Mouse (Mus musculus) natural killer cell, adult 2 months (primary cell): ENCODE results near the gene Srl.
"Not testable (repeated sequence)": the region's sequence is repeated elsewhere in the genome, so short reads cannot be mapped to it uniquely, and the experiment has no call there.

Source experiments
- DNase-seq, 2 experiments: peaks; one replicate each; pipeline ENCODE4 v3.0.0; 2022; ENCODE audit warnings: low spot score in 2 of 2

The Srl gene

DNA sequence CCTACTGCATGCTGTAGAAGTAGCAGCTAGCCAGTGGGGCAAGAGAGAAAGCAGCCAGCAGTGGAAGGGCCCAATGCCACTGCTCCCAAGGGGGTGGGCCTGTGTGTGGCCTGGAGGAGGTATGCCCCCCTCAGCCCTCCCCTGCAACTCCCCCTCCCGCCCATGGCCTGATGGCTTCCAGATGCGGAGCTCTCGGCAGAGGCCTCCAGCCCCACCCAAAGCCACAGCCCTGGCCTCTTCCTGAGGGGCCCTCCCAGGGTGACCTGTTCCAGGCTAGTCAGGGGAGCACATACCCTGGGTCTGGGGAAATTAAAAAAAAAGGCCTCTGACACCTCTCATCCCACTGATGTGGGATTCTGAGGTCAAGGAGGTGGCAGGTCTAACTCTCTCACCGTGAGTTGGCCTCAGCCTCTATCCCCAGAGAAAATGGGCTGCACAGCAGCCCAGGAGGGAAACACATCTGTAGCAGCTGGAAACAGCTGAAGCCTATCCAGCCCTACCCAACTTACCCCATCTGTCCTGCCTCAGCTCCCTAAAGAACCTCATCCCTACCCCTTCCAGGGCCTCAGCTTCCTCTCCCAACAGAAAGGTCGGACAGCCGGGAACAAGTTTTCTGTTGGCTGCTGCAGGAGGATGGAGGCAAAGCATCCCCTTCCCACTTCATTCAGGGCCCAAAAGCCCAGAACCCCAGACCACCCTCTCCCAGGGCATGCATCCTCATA, 11.4 kb upstream of the Srl start:
- DNase-seq = no peak

DNA sequence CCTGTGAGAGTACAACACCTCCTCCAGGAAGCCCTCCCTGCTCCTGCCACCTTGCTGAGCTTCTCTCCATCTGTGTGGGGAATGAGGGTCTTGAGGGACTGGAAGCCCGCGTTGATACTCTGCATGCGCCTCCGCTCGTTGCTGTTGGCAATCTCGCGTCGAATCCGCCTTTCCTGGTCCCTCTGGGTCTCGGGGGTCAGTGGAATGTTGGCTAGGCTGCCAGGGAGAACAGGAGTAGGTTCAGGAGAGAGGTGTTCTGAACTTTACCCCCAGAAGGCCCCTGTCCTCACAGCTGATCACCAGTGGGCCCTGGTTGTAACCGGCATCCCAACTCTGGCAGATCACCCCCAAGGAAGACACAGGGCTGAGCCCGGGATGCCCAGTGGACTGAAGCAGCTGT, 10.3 kb upstream of the Srl start:
- no peak for DNase-seq

DNA sequence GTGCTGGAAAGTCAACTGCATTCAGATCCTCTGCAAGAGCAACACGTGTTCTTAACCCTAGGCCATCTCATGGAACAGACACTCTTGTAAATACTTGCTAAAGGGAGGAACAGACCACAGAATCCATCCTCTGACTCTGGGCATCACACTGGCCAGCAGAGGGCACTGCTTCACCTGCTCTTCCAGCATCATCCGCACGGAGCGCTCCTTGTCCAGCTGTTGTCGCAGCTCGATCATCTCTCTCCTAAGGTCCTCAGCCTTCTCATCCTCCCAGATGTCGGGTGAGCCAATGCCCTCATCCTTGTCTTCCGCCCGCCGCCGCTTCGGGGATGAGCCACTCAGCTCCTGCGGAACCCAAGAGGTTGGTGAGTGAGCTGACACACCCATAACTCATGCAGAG, 9.4 kb upstream of the Srl start:
- peak in 1 of 2 experiments; percentile 42 for DNase-seq

DNA sequence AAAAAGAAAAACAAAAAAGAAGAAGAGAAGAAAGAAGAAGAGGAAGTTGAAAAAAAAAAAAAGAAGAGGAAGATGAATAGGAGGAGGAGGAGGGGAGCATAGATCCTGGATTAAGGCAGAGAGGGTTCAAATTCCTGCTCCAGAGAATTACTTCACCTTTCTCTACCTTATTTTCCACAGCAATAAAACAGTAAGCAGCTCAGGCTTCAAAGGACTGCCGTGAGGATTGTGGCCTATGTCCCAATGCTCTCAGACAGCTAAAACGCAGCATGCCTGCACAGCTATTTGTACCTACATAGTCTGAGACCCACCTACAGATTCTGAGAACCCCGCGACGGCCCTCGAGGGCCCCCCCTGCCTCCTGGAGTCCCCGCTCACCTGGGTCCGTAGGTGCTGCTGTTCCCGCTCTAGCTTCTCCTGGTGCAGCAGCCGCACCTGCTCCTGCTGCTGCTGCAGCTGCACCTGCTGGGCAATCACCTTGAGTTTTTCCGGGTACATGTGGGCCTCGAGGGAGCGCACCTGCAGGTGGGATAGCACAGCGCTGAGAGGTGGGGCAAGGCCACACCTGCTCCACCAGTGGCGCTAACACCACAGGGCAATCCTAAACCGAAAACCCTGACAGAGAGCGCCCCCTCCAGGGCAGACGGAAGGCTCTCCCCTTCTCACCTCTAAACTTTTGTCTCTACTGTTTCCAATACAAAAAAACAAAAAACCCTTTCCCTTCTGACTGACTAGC, 7.5 kb upstream of the Srl start:
- no peak for DNase-seq

DNA sequence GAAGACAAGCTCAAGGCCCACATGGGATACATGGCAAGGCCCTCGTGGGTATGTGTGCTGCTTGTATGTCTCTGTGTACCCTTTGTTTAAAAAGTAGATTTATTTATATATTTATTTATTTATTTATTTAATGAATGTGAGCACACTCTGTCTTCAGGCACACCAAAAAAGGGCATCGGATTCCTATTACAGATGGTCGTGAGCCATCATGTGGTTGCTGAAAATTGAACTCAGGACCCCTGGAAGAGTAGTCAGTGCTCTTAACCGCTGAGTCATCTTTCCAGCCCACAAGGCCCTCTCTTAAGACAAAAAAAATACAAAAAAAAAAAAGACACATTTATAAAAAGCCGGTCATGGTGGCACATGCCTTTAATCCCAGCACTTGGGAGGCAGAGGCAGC, 6.0 kb upstream of the Srl start:
- no peak for DNase-seq

DNA sequence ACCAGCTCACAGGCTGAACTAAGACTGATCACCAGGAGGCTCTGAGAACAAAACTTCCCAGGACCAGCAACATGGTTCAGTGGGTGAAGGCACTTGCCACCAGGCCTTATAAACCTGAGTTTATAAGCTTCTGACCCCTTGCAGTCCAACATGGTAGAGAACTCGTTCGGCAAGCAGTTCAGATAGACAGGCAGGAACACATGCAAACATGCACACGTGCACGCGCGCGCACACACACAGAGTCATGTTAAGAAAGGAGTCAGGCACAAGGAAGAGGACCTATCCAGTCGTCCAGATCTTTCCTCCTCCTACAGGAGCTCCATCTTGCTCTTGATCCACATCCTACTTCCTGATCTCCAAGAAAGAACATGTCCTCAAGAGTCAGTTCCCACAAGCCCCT, 5.2 kb upstream of the Srl start:
- no peak for DNase-seq

DNA sequence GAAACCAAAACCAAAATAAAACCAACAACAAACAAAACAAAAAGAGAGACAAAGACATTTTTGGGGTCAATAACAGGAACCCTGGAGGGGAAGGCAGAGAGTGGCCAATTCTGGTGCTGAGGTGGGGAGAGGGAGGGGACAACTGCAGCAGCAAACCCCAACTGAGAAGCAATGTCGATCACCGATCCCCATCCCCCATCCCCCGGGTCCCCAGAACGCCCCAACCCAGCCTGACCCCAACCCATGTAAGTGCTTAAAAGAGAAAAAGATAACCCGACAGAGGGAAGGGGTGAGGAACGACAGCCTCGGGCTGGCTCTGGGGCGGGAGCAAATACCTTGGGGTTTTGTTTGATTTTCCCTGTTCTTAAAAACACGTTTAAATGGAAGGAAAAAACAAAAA, 3.2 kb upstream of the Srl start:
- no peak for DNase-seq

DNA sequence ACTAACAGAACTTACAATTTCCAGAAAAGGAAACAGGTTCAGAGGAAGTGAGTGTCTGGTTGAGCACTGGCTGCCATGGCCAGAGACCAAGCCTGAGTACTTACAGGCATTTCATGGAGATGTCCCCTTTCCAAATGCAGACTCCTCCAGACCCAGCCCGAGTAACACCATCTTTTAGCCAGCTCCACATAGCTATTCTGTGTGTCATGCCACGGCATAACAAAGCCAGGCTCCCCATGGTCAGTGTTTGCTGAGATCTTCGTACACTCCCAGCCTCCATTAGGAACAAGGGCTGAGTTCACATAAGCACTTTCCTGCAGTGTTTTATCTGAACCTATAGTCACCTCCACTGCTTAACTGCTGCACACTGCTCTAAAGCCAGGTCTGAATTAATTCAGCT, 1.6 kb upstream of the Srl start:
- no peak for DNase-seq

DNA sequence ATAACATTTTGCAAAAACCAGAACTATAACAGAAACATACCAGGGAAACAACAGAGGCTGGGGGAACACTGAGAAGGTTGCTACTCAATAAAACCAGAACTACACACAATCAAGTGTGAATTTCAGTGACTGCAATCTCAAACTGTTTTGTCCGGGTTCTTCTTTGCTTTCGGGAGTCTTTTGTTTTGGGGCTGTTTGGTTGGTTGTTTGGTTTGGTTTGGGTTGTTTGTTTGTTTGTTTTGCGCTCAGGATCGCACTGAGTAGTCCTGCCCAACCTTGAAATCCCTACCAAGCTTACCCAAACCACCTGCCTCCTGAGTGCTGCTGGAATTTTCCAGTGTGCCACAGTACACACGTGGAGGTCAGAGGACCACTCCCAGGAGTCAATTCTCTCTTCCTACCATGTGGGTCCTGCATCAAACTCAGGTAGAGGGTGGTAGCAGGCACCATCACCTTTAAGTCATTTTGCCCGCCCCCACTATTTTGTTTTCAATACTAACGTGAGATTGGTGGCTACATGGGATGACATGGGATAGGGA, 689 bp upstream of the Srl start:
- no peak for DNase-seq

DNA sequence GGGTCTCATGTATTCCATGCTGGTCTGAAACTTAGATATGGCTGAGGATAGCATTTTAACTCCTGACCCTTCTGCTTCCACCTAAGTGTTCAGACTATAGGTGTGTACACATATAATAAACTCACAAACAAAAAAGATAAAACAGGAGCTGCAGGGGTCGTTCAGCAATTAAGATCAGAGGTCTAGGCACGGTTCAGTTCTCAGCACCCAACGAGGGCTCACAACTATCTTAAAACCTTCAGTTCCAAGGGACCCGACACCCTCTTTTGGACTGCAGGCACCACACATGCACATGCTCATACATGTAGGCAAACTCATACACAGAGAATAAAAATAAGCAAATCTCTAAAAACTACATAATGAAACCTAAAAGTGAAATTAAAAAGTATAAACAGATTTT, 583 bp downstream of the Srl start:
- DNase-seq = no peak

DNA sequence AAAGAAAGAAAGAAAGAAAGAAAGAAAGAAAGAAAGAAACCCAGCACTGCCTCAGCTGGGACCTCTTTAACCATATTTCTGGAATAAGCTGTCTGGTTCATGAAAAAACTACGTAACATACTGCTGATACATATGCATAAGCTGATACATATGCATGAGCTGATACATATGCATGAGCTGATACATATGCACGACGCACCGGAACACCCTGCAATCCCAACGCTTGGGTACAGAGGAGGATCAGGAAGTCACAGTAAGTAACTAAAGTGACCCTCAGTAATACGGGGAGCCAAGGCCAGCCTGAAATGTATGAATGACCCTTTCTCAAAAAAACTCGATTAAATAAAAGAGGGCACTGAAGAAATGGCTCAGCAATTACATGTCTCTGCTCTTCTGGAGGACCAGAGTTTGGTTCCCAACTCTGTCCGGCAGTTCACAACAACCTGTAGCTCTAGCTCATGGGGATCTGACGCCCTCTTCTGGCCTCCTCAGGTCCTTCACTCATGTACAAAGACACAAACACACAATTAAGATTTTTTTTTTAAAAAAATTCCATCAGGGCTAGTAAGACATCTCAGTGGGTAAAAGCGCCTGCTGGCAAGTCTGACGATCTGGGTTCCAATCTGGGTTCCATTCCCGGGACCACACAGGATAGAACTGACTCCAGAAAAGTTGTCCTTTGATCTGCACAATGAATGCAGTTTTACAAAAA, 1.4 kb downstream of the Srl start:
- DNase-seq = no peak

DNA sequence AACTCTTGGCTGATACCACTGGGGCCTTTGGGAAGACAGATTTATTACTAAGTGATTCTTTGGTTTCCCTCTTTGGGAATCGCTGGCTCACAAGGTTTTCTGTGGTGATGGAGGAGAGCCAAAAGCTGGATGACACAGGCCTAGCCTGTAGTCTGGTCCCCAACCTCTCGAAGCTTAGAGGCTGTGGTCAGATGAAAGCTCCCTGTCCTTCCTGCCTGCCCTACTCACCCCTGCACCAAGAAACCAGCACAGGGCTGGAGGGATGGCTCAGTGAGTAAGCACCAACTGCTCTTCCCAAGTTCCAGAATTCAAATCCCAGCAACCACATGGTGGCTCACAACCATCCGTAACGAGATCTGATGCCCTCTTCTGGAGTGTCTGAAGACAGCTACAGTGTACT, 2.1 kb downstream of the Srl start:
- no peak for DNase-seq

DNA sequence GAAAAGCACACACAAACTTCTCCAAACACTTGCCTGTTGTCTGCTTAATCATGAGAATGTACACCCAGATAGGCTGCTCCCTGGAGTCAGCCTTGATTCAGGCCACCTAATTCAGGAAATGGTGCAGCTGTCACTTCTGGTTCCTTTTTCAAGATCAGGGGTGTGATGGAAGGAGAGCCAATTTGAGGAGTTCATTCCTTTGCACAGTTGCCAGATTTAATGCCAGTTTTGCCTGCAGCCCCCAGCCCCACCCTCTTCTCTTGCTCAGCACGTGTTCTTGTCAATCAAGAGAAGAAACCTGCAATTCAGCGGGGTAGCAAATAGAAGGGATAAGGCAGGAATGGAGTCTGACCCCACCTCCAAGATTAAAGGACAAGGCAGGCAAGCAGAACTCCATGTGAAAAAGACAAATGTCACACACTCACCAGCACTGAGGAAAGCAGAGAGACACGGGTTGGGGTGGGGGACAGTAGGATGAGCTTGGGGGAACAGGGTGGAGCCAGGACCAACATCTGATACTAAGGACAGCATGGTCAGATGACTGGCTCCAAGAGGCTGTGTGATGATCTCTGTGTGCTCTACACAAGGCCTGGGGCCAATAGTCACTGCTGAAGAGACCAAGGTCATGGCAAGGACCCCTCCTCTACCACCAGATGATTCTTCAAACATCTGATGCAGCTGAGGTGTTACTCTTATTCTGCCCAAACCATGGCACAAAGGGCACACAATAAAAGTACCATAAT, 3.8 kb downstream of the Srl start:
- DNase-seq = no peak

DNA sequence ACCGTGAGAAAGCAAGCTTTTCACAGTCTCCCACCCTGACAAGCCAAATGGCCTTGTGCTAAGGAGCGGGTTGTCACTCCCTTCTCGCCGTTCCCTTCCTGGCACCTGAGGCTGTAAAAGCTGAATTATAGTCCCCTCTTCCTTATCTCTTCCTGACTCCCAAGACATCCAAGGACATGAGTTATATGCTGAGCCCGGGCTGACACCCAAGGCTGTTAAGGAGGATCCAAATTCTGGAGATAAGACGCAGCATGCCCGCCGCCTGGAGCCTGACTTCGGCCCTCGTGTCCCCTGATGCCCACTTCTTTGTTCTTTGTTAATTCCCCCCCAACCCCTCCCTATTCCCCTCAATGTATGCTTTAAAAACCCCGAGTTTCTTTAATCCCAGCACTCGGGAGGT, 14.2 kb downstream of the Srl start:
- not testable (repeated sequence) for DNase-seq

DNA sequence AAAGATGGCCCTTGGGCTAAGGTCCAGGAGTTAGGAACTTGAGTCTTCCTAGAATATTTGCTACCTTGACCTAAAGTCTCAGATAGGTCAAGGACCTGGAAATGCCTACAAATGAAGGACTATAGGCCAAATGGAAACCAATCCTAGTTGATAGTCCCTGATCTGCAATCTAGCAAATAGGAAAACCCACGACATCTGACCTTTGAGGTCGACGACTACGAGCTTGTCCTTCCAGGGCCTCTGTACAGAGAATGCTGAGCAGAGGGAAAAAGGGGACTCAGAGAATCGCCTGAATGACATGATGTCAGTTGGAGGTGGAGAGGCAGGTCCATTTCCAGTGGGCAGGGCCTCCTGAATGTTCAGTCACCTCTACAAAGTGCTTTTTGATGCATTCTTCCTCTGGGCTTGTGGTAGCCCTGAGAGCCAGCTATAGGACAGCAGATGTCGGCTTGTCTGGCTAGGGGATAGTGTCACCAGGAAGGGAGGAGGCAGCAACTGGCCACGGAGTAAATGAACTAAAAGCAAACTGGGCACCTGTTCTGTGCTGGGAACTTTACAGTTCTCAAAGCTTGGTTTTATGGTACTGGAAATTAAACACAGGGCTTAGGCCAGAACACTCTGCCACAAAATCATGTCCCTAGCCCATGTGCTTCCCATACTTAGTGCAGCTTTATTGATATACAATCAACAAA, 18.2 kb downstream of the Srl start:
- no peak for DNase-seq

DNA sequence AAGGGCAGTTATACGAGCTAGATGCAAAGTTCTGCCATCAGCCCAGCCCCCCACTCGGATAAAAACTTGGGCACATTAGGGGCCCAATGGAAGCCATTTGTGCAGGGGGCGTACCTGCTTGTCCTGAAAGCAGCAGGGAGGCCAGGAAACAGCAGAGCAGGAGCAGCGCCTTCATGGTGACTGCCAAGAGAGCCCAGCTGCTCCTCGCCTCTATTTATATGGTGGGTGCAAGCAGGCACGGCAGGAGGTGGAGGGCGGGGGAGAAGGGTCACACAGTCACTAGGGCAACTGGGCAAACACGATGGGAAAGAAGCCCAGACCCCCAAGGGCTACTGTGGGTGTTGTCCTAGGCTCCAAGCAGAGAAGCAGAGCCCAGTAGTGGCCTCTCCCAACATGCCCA, 18.7 kb downstream of the Srl start:
- no peak for DNase-seq

DNA sequence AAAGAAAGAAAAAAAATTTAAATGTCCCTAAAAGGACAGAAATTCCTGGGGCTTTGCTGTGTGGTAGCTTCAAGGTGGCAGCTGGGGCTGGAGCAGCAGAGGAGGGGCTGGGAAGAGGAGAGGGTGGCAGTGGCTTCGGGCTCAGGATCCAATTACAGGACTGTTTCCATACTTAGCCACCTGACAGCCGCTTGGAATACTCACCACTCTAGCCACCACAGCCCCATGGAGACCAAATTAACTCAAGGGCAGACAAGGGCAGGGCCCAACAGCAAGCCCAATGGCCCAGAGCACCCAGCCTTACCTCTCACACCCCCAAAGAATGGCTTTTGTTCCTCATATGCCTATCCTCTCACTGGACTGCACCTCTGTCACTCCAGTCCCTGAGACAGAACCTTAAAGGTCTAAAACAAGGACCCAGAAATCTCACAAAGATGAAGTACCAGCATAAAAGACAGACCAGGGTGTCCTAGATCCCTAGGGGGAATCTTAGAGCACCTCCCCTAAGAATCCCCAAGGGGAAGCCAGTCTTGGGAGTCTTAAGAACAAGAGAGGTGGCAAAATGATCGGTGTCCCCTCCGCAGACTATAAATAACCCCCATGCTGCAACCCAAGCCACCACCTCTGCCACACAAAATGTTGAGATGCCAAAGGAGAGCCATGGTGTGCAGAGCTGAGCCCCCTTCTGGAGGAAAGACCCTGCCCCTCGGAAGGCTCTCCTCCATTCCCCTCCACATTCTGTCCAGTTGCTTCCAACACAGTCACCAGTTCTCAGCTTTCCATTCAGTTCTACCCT, 19.7 kb downstream of the Srl start:
- no peak for DNase-seq

DNA sequence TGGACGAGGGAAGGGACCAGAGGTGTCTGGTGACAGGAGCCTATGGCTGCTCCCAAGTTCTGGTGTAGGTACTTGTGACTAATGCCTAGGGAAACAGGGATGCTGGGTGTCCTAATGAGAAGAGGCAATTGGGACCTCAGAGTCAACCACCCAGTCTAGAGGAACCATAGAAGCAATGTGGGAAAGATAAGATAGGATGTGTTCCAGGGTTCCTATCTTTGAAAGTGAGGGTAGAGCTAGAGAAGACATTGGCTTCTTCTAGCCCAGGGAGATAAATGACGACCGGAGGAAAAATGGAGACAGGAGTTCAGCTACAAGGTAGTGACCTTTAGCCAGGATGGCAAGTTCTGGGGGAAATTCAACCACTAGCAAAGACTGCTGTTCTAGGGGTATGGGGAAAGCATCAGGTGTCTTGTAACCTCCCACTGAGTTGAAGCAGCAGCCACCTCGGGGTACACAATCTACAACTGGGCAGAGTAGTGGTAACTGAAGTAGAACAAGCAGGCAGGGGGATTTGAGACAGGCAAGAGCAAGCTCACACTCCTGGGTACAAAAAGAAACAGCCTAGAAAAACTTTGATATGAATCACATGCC, 20.4 kb downstream of the Srl start:
- no peak for DNase-seq

DNA sequence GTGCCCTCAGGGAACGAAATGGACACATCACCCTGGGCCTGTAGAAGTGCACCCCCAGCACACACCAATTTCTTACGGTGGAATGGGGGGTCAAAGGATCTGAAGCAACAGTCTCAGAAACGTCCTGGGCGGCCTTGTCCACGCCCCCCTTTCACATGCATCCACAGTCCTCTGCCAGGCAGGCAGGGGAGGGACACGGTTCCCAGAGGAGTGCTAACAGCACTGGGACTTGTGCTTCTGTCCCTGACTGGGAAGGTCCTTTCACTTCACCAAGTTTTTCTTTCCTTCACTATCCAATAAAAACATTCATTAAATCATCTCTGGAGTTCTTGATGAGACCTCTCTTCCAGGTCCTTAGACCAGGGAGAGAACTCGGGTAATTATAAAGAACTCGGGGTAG, 20.9 kb downstream of the Srl start:
- no peak for DNase-seq

DNA sequence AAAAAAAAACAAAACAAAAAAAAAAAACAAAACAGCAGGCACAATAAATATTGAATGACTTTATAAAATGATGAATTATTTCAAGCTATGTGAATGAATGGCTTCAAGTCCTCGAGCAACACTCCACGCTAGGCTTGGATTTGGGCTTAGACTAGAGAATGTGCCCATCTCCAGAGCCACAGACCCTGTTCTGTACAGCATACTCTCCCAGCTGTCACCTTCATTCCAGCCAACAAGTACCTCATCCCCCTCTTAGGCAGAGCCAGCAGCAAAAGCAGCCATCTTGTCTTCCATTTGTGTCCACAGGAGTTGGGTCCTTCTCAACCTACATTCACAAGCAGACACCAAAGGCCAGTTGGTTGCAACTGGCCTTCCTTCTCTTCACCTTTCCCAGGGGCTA, 21.8 kb downstream of the Srl start:
- no peak for DNase-seq
